Mouse (Mus musculus) heart, postnatal 0 days (tissue): ENCODE measurements at regions not wholly inside any gene's neighbourhood (a gene's known extent, or its start where the extent isn't known, plus 50 kb on each side); places are given as distances from the start of the nearest gene placed in this dataset.

ENCODE experiments used
- ATAC-seq: fragments of 200-750 bp; cut with Nextera tagmentation; 2 replicates; pipeline ENCODE4 v1.8.0; 2017; ENCODE audit warnings: low read depth, moderate number of reproducible peaks, moderate library complexity; ENCODE audit not compliant: insufficient read depth
- DNase-seq: peaks from one replicate; pipeline ENCODE4 v3.0.0-alpha.2; 2016; ENCODE audit warnings: low spot score
- H3K27ac ChIP-seq: fragments of 300-500 bp; sonication (generic); 2 replicates; pipeline ENCODE4 v1.5.1; 2014; ENCODE audit warnings: low read depth, mild to moderate bottlenecking
- H3K27me3 ChIP-seq: fragments of 300-500 bp; sonication (generic); 2 replicates; pipeline ENCODE4 v1.6.1; 2014; ENCODE audit warnings: low read length, mixed read lengths; ENCODE audit not compliant: control insufficient read depth, insufficient read depth
- H3K36me3 ChIP-seq: fragments of 300-500 bp; sonication (generic); replicated peaks from 2 replicates; pipeline ENCODE4 v1.6.1; 2014; ENCODE audit warnings: low read length, mixed read lengths; ENCODE audit not compliant: control insufficient read depth, insufficient read depth
- H3K4me1 ChIP-seq: fragments of 300-500 bp; sonication (generic); 2 replicates; pipeline ENCODE4 v1.6.1; 2014; ENCODE audit warnings: antibody characterized with exemption; ENCODE audit not compliant: control insufficient read depth, insufficient read depth
- H3K4me2 ChIP-seq: fragments of 300-500 bp; sonication (generic); 2 replicates; pipeline ENCODE4 v1.6.1; 2014; ENCODE audit warnings: low read depth, mild to moderate bottlenecking, low read length, moderate library complexity
- H3K4me3 ChIP-seq: fragments of 300-500 bp; sonication (generic); 2 replicates; pipeline ENCODE4 v1.5.1; 2014; ENCODE audit warnings: low read depth, low read length
- H3K9ac ChIP-seq: fragments of 300-500 bp; sonication (generic); replicated peaks from 2 replicates; pipeline ENCODE4 v1.6.1; 2014; ENCODE audit warnings: low read depth, low read length, mixed read lengths
- H3K9me3 ChIP-seq: fragments of 300-500 bp; sonication (generic); replicated peaks from 2 replicates; pipeline ENCODE4 v1.6.1; 2016; ENCODE audit warnings: low read length; ENCODE audit not compliant: control insufficient read depth
- CTCF ChIP-seq: IDR thresholded peaks from 2 replicates; pipeline ENCODE4 v1.5.1; 2016; ENCODE audit warnings: antibody characterized with exemption, control low read depth, low read depth
- EP300 ChIP-seq: IDR thresholded peaks from 2 replicates; pipeline ENCODE4 v1.6.1; 2016; ENCODE audit warnings: antibody characterized with exemption, low read depth
- WGBS: fragments of 180-500 bp; shearing (Covaris S2); extraction: QIAGEN DNeasy Blood & Tissue Kit; methylation state at CpG from one replicate; pipeline ENCODE4 v1.1.7; 2014; 5-methylcytosine and 5-hydroxymethylcytosine counted together

- H3K9me3 ChIP-seq, result no peaks in the 10 kb centered on the region
- H3K27me3 ChIP-seq, result no peaks in the 10 kb centered on the region
- no peaks in the 10 kb centered on the region for H3K36me3 ChIP-seq
- no peak overlapping the region for H3K27ac ChIP-seq
- ATAC-seq (no peak), DNase-seq (no peak)
- no peak overlapping the region for H3K9ac ChIP-seq
- H3K4me1 ChIP-seq, result no peaks in the 10 kb centered on the region
- H3K4me3 ChIP-seq, result no peak overlapping the region
- WGBS, result 64% methylated on average over 3 of the region's 3 CpGs
- TF ChIP-seq CTCF (no peak), EP300 (no peak)
- no peak overlapping the region for H3K4me2 ChIP-seq
Measured at GRCm38 (mm10) chr16:77273306-77273705, 259.8 kb downstream of the Usp25 start.

GRCm38 (mm10) chr16:77268926-77269325 lies 255.4 kb downstream of the Usp25 start:
- H3K27me3 ChIP-seq, result no peaks in the 10 kb centered on the region
- no peak for DNase-seq
- no peak for ATAC-seq
- 0 out of 2 replicates have a peak, but pooled peaks cover 5% of the 10 kb centered on the region for H3K4me1 ChIP-seq
- H3K9ac ChIP-seq, result no peak overlapping the region
- H3K27ac ChIP-seq, result no peak overlapping the region
- H3K4me3 ChIP-seq, result no peak overlapping the region
- H3K4me2 ChIP-seq, result no peak overlapping the region
- H3K36me3 ChIP-seq, result no peaks in the 10 kb centered on the region
- 70% methylated on average over 2 of the region's 2 CpGs for WGBS
- H3K9me3 ChIP-seq, result no peaks in the 10 kb centered on the region
- TF ChIP-seq EP300, result no peak

GRCm38 (mm10) chr16:77267679-77268078 lies 254.2 kb downstream of the Usp25 start:
- H3K27ac ChIP-seq, result no peak overlapping the region
- H3K27me3 ChIP-seq, result no peaks in the 10 kb centered on the region
- no peak for TF ChIP-seq EP300
- TF ChIP-seq CTCF, result no peak
- H3K9me3 ChIP-seq, result no peaks in the 10 kb centered on the region
- H3K4me2 ChIP-seq, result no peak overlapping the region
- DNase-seq, result peak; percentile 23
- no peak for ATAC-seq
- no peak overlapping the region for H3K4me3 ChIP-seq
- 0 out of 2 replicates have a peak, but pooled peaks cover 5% of the 10 kb centered on the region for H3K4me1 ChIP-seq
- no peak overlapping the region for H3K9ac ChIP-seq
- no peaks in the 10 kb centered on the region for H3K36me3 ChIP-seq

GRCm38 (mm10) chr16:77252349-77252748 lies 238.8 kb downstream of the Usp25 start:
- Histone ChIP-seq H3K9me3 (no peaks in the 10 kb centered on the region), H3K27me3 (no peaks in the 10 kb centered on the region), H3K4me2 (no peak overlapping the region), H3K27ac (no peak overlapping the region), H3K4me3 (no peak overlapping the region), H3K4me1 (no peaks in the 10 kb centered on the region), H3K9ac (no peak overlapping the region), H3K36me3 (no peaks in the 10 kb centered on the region)
- DNase-seq (peak; percentile 63), ATAC-seq (no peak)
- WGBS, result 34% methylated on average over 3 of the region's 3 CpGs
- no peak for TF ChIP-seq EP300
- TF ChIP-seq CTCF, result peak; percentile 48

- Histone ChIP-seq H3K4me2 (no peak overlapping the region), H3K36me3 (no peaks in the 10 kb centered on the region), H3K9ac (no peak overlapping the region), H3K27ac (no peak overlapping the region), H3K27me3 (no peaks in the 10 kb centered on the region), H3K4me1 (no peaks in the 10 kb centered on the region), H3K9me3 (no peaks in the 10 kb centered on the region), H3K4me3 (no peak overlapping the region)
- DNase-seq, result no peak
- TF ChIP-seq EP300 (no peak), CTCF (no peak)
- 48% methylated on average over 3 of the region's 3 CpGs for WGBS
- no peak for ATAC-seq
Measured at GRCm38 (mm10) chr16:77251422-77251821, 237.9 kb downstream of the Usp25 start.

- Histone ChIP-seq H3K27me3 (no peaks in the 10 kb centered on the region), H3K9me3 (no peaks in the 10 kb centered on the region), H3K27ac (no peak overlapping the region), H3K4me3 (no peak overlapping the region), H3K9ac (no peak overlapping the region), H3K4me2 (no peak overlapping the region), H3K4me1 (no peaks in the 10 kb centered on the region), H3K36me3 (no peaks in the 10 kb centered on the region)
- ATAC-seq (no peak), DNase-seq (no peak)
- TF ChIP-seq EP300 (no peak), CTCF (no peak)
- 79% methylated on average over 6 of the region's 6 CpGs for WGBS
Measured at GRCm38 (mm10) chr16:77240876-77241275, 227.4 kb downstream of the Usp25 start.
